8 mouse cellular contexts compared by ENCODE assay signal in genomic region chr7:37769004-37769403, GRCm38 (mm10). TPM values are rescaled to one million over a fixed set of nuclear protein-coding genes. Genes with fewer than 3 reads are reported as not detected.
DNase-seq lines count a peak whose midpoint lies in the region; ATAC-seq and TF ChIP-seq lines count a peak whose summit lies in the region.

No protein-coding gene starts in this region.

- no peaks in the 10 kb centered on the region for H3K36me3 ChIP-seq in kidney, postnatal 0 days (ENCODE audit: insufficient read depth, low read length)
- no peaks in the 10 kb centered on the region for H3K36me3 ChIP-seq in forebrain, embryonic 12.5 days (replicated peaks)
- no peaks in the 10 kb centered on the region for H3K36me3 ChIP-seq in intestine, postnatal 0 days (ENCODE audit: control insufficient read depth, insufficient read depth)

- H3K9me3 ChIP-seq in kidney, postnatal 0 days (replicated peaks; ENCODE audit: low read length), result no peaks in the 10 kb centered on the region
- no peaks in the 10 kb centered on the region for H3K9me3 ChIP-seq in forebrain, embryonic 12.5 days
- H3K9me3 ChIP-seq in intestine, postnatal 0 days (ENCODE audit: control insufficient read depth), result no peaks in the 10 kb centered on the region

- peak overlapping the region; percentile 95 for H3K4me2 ChIP-seq in kidney, postnatal 0 days (ENCODE audit: low read length)
- peak overlapping the region; percentile 90 for H3K4me2 ChIP-seq in forebrain, embryonic 12.5 days
- H3K4me2 ChIP-seq in intestine, postnatal 0 days (replicated peaks; ENCODE audit: low read depth), result peak overlapping the region; percentile 80

- WGBS in kidney, postnatal 0 days, result 0% methylated on average over 28 of the region's 28 CpGs
- WGBS in forebrain, embryonic 12.5 days, result under 1% methylated on average over 28 of the region's 28 CpGs
- WGBS in intestine, postnatal 0 days, result 2% methylated on average over 28 of the region's 28 CpGs

- peak overlapping the region; percentile 49 for H3K9ac ChIP-seq in kidney, postnatal 0 days (ENCODE audit: low read depth, low read length)
- peak overlapping the region; percentile 84 for H3K9ac ChIP-seq in forebrain, embryonic 12.5 days
- H3K9ac ChIP-seq in intestine, postnatal 0 days (ENCODE audit: low read depth, low read length), result peak overlapping the region; percentile 31; the same call in 1 of the 2 replicates

- ATAC-seq in kidney, postnatal 0 days (replicated peaks; ENCODE audit: low FRiP score, low read depth), result no peak
- no peak for ATAC-seq in forebrain, embryonic 12.5 days (ENCODE audit: low FRiP score)
- no peak for ATAC-seq in intestine, postnatal 0 days

- H3K27ac ChIP-seq in kidney, postnatal 0 days, result no peak overlapping the region
- H3K27ac ChIP-seq in forebrain, embryonic 12.5 days, result peak overlapping the region; percentile 96
- no peak overlapping the region for H3K27ac ChIP-seq in intestine, postnatal 0 days (ENCODE audit: low read depth, low read length)

- peak overlapping the region; percentile 49 for H3K4me3 ChIP-seq in kidney, postnatal 0 days (replicated peaks; ENCODE audit: low read depth, low read length)
- peak overlapping the region; percentile 69 for H3K4me3 ChIP-seq in forebrain, embryonic 12.5 days (replicated peaks)
- peak overlapping the region; percentile 47 for H3K4me3 ChIP-seq in intestine, postnatal 0 days (ENCODE audit: low read depth, low read length)

- peak; percentile 25 for DNase-seq in kidney, postnatal 0 days (ENCODE audit: low spot score)
- DNase-seq in kidney, postnatal 36 days, result no peak
- peak; percentile 33 for DNase-seq in brain, adult 2 months (ENCODE audit: low read depth, low spot score)
- peak; percentile 41 for DNase-seq in retina, embryonic 14.5 days (ENCODE audit: low spot score)
- no peak for DNase-seq in thymus, adult 18-20 months
- no peak for DNase-seq in ovary, postnatal 10 days (ENCODE audit: low spot score)

- H3K27me3 ChIP-seq in kidney, postnatal 0 days (ENCODE audit: insufficient read depth, low read length), result peaks cover 37% of the 10 kb centered on the region
- peaks cover under 1% of the 10 kb centered on the region; the same call in 1 of the 2 replicates for H3K27me3 ChIP-seq in forebrain, embryonic 12.5 days
- H3K27me3 ChIP-seq in intestine, postnatal 0 days (replicated peaks; ENCODE audit: control insufficient read depth, insufficient read depth, low read length), result peaks cover 63% of the 10 kb centered on the region

- peaks cover 17% of the 10 kb centered on the region; the same call in 1 of the 2 replicates for H3K4me1 ChIP-seq in kidney, postnatal 0 days (replicated peaks; ENCODE audit: insufficient read depth, low read length)
- peaks cover 46% of the 10 kb centered on the region for H3K4me1 ChIP-seq in forebrain, embryonic 12.5 days
- no peaks in the 10 kb centered on the region for H3K4me1 ChIP-seq in intestine, postnatal 0 days (replicated peaks; ENCODE audit: control insufficient read depth, insufficient read depth, low read length)

- no peak for TF ChIP-seq CTCF in kidney, postnatal 0 days (IDR thresholded peaks at IDR 0.05; ENCODE audit: low read depth)
- no peak for TF ChIP-seq CTCF in intestine, postnatal 0 days (IDR thresholded peaks at IDR 0.05; ENCODE audit: low read depth)

RNA-seq across cellular contexts. Expression of gene Zfp536, which starts 4.4 kb away (rescaled TPM):
- 3.7 and 4.0 TPM in 2 replicates for polyA plus RNA-seq in kidney, postnatal 0 days (2015; fragmentation: Nextera tagmentation; extraction: Ambion mirVana)
- 45.7 and 53.1 TPM in 2 replicates for polyA plus RNA-seq in forebrain, embryonic 12.5 days (2016; fragmentation: Nextera tagmentation; extraction: Ambion mirVana)
- 2.9 and 3.3 TPM in 2 replicates for polyA plus RNA-seq in intestine, postnatal 0 days (2015; fragmentation: Nextera tagmentation; extraction: Ambion mirVana)

Comparison
In these comparisons a context has a peak if more than half of its experiments do, and no peak if none do; other contexts are left out.
1. DNase-seq: peak in kidney, postnatal 0 days (single experiment), brain, adult 2 months (single experiment) and retina, embryonic 14.5 days (single experiment); none in kidney, postnatal 36 days (0 of 2), thymus, adult 18-20 months (0 of 2) and ovary, postnatal 10 days (single experiment).
2. H3K9ac ChIP-seq: peak in every context shown above with its lines; median percentile 84 in forebrain, embryonic 12.5 days; 49 in kidney, postnatal 0 days; 31 in intestine, postnatal 0 days.
3. Peak in every context shown above with its lines, with median percentiles within 50 percentile points of each other: H3K4me2 ChIP-seq and H3K4me3 ChIP-seq.